Mouse (Mus musculus): ENCODE measurements around the gene Gtsf1l. TPM values are rescaled to one million over a fixed set of nuclear protein-coding genes. Genes with fewer than 3 reads are reported as not detected.

Gtsf1l gene
- polyA plus RNA-seq (2012; ENCODE audit: insufficient read depth, insufficient read length, low replicate concordance, missing spikeins), result not detected in 2 replicates

- Histone ChIP-seq H3K4me3 (ENCODE audit: insufficient read depth, low read depth, low read length) (no peak within 1 kb of the TSS), H3K27ac (ENCODE audit: insufficient read depth, low read depth, low read length) (no peak within 1 kb of the TSS), H3K4me1 (ENCODE audit: control insufficient read depth, insufficient read depth, low read length) (no peaks in the 10 kb centered on the region)
- WGBS, result 83% methylated on average over 9 of the region's 9 CpGs
- TF ChIP-seq POLR2A (IDR thresholded peaks at IDR 0.05; ENCODE audit: insufficient read depth, low read depth, low read length) (no peak), CTCF (IDR thresholded peaks at IDR 0.05; ENCODE audit: insufficient read depth, low read depth, low read length) (no peak)
These were observed at the start of gene Gtsf1l for GRCm38 (mm10) chr2:163087728-163088127. Gtsf1l (minus strand) TSS chr2:163087855.

- Histone ChIP-seq H3K4me3 (ENCODE audit: insufficient read depth, low read depth, low read length) (no peak overlapping the region), H3K27ac (ENCODE audit: insufficient read depth, low read depth, low read length) (no peak overlapping the region), H3K4me1 (ENCODE audit: control insufficient read depth, insufficient read depth, low read length) (peaks cover 5% of the 10 kb centered on the region)
- TF ChIP-seq CTCF (IDR thresholded peaks at IDR 0.05; ENCODE audit: insufficient read depth, low read depth, low read length) (no peak), POLR2A (IDR thresholded peaks at IDR 0.05; ENCODE audit: insufficient read depth, low read depth, low read length) (no peak)
These were observed 49.3 kb upstream of the Gtsf1l start for GRCm38 (mm10) chr2:163136996-163137395.

GRCm38 (mm10) chr2:163135931-163136330, 48.3 kb upstream of the Gtsf1l start:
- TF ChIP-seq POLR2A (IDR thresholded peaks at IDR 0.05; ENCODE audit: insufficient read depth, low read depth, low read length) (no peak), CTCF (IDR thresholded peaks at IDR 0.05; ENCODE audit: insufficient read depth, low read depth, low read length) (no peak)
- no peak overlapping the region for H3K4me3 ChIP-seq (ENCODE audit: insufficient read depth, low read depth, low read length)
- H3K4me1 ChIP-seq (ENCODE audit: control insufficient read depth, insufficient read depth, low read length), result peaks cover 5% of the 10 kb centered on the region
- 47% methylated on average over 6 of the region's 6 CpGs for WGBS
- H3K27ac ChIP-seq (ENCODE audit: insufficient read depth, low read depth, low read length), result no peak overlapping the region

- Histone ChIP-seq H3K4me3 (ENCODE audit: insufficient read depth, low read depth, low read length) (no peak overlapping the region), H3K27ac (ENCODE audit: insufficient read depth, low read depth, low read length) (no peak overlapping the region), H3K4me1 (ENCODE audit: control insufficient read depth, insufficient read depth, low read length) (peaks cover 5% of the 10 kb centered on the region)
- no peak for TF ChIP-seq POLR2A (IDR thresholded peaks at IDR 0.05; ENCODE audit: insufficient read depth, low read depth, low read length)
- TF ChIP-seq CTCF (IDR thresholded peaks at IDR 0.05; ENCODE audit: insufficient read depth, low read depth, low read length), result no peak
- WGBS, result 87% methylated on average over 5 of the region's 5 CpGs
These were observed 44.7 kb upstream of the Gtsf1l start for GRCm38 (mm10) chr2:163132314-163132713.

- Histone ChIP-seq H3K27ac (ENCODE audit: insufficient read depth, low read depth, low read length) (no peak overlapping the region), H3K4me1 (ENCODE audit: control insufficient read depth, insufficient read depth, low read length) (no peaks in the 10 kb centered on the region), H3K4me3 (ENCODE audit: insufficient read depth, low read depth, low read length) (no peak overlapping the region)
- TF ChIP-seq CTCF (IDR thresholded peaks at IDR 0.05; ENCODE audit: insufficient read depth, low read depth, low read length), result no peak
- no peak for TF ChIP-seq POLR2A (IDR thresholded peaks at IDR 0.05; ENCODE audit: insufficient read depth, low read depth, low read length)
- 87% methylated on average over 5 of the region's 5 CpGs for WGBS
These were observed 43.2 kb upstream of the Gtsf1l start for GRCm38 (mm10) chr2:163130837-163131236.

- H3K4me1 ChIP-seq (ENCODE audit: control insufficient read depth, insufficient read depth, low read length), result peaks cover 12% of the 10 kb centered on the region
- no peak for TF ChIP-seq POLR2A (IDR thresholded peaks at IDR 0.05; ENCODE audit: insufficient read depth, low read depth, low read length)
- TF ChIP-seq CTCF (IDR thresholded peaks at IDR 0.05; ENCODE audit: insufficient read depth, low read depth, low read length), result no peak
- no peak overlapping the region for H3K4me3 ChIP-seq (ENCODE audit: insufficient read depth, low read depth, low read length)
- 91% methylated on average over 5 of the region's 5 CpGs for WGBS
- H3K27ac ChIP-seq (ENCODE audit: insufficient read depth, low read depth, low read length), result no peak overlapping the region
These were observed 35.8 kb upstream of the Gtsf1l start for GRCm38 (mm10) chr2:163123496-163123895.

GRCm38 (mm10) chr2:163122319-163122718, 34.7 kb upstream of the Gtsf1l start:
- H3K4me3 ChIP-seq (ENCODE audit: insufficient read depth, low read depth, low read length), result no peak overlapping the region
- peaks cover 12% of the 10 kb centered on the region for H3K4me1 ChIP-seq (ENCODE audit: control insufficient read depth, insufficient read depth, low read length)
- TF ChIP-seq CTCF (IDR thresholded peaks at IDR 0.05; ENCODE audit: insufficient read depth, low read depth, low read length), result no peak
- no peak for TF ChIP-seq POLR2A (IDR thresholded peaks at IDR 0.05; ENCODE audit: insufficient read depth, low read depth, low read length)
- WGBS, result 28% methylated on average over 9 of the region's 9 CpGs
- no peak overlapping the region for H3K27ac ChIP-seq (ENCODE audit: insufficient read depth, low read depth, low read length)

- TF ChIP-seq CTCF (IDR thresholded peaks at IDR 0.05; ENCODE audit: insufficient read depth, low read depth, low read length) (no peak), POLR2A (IDR thresholded peaks at IDR 0.05; ENCODE audit: insufficient read depth, low read depth, low read length) (no peak)
- WGBS, result 93% methylated on average over 3 of the region's 3 CpGs
These were observed 33.7 kb upstream of the Gtsf1l start for GRCm38 (mm10) chr2:163121353-163121660.

GRCm38 (mm10) chr2:163120626-163121352, 33.1 kb upstream of the Gtsf1l start:
- 69% methylated on average over 15 of the region's 15 CpGs for WGBS
- H3K4me1 ChIP-seq (ENCODE audit: control insufficient read depth, insufficient read depth, low read length), result peaks cover 12% of the 10 kb centered on the region
- H3K4me3 ChIP-seq (ENCODE audit: insufficient read depth, low read depth, low read length), result no peak overlapping the region
- TF ChIP-seq CTCF (IDR thresholded peaks at IDR 0.05; ENCODE audit: insufficient read depth, low read depth, low read length) (no peak), POLR2A (IDR thresholded peaks at IDR 0.05; ENCODE audit: insufficient read depth, low read depth, low read length) (no peak)
- no peak overlapping the region for H3K27ac ChIP-seq (ENCODE audit: insufficient read depth, low read depth, low read length)

More at GRCm38 (mm10) chr2:163121353-163121660, 33.7 kb upstream of the Gtsf1l start:
- Histone ChIP-seq H3K27ac (ENCODE audit: insufficient read depth, low read depth, low read length) (no peak overlapping the region), H3K4me1 (ENCODE audit: control insufficient read depth, insufficient read depth, low read length) (peaks cover 12% of the 10 kb centered on the region), H3K4me3 (ENCODE audit: insufficient read depth, low read depth, low read length) (no peak overlapping the region)
